8 mouse cellular contexts compared by ENCODE assay signal in the genomic region with DNA sequence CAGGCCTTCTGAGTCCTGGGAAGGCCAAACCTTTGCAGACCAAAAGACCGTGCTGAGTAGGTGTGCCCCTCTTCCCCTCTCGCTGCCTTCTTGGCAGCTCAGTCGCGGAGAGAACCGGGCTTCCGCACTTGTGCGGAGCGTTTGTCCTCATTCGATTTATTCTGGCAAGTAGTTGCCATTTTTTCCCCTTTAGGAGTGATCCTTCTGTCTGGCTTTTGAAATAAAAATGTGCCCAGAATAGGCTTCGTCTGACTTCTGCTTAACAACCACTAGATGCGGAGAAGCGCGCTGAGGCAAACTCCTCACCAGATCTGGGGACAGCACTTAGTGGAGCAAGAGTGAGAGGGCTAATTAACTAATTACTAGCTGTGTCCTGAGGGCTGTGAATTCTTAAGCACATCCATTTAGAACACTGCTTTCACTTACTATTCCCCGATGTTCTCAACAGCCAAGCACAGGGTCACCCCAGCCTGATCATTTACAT. TPM values are rescaled to one million over a fixed set of nuclear protein-coding genes. Genes with fewer than 3 reads are reported as not detected.
DNase-seq lines count a peak whose midpoint lies in the region; ATAC-seq and TF ChIP-seq lines count a peak whose summit lies in the region.

No protein-coding gene starts in this region.

- intact Hi-C loops in gastrocnemius, postnatal 14 days (cut with DNase I; ENCODE audit: low total_unique reads) = loop anchor here (10.0 kb wide), 1 partner anchor 247 kb away; no protein-coding TSS in a partner anchor

- H3K36me3 ChIP-seq in intestine, embryonic 16.5 days (ENCODE audit: control insufficient read depth, insufficient read depth, low read length) = no peaks in the 10 kb centered on the region
- no peaks in the 10 kb centered on the region for H3K36me3 ChIP-seq in liver, embryonic 14.5 days (replicated peaks; ENCODE audit: control insufficient read depth, insufficient read depth, low read depth)
- H3K36me3 ChIP-seq in neural tube, embryonic 13.5 days = no peaks in the 10 kb centered on the region

- TF ChIP-seq CTCF in liver, embryonic 14.5 days (IDR thresholded peaks at IDR 0.05; ENCODE audit: low read depth) = no peak

- DNase-seq in urinary bladder, adult 2 months (ENCODE audit: low spot score) = peak; percentile 33
- DNase-seq in urinary bladder, postnatal 36 days (ENCODE audit: low spot score in 2 of 2) = no peak
- peak; percentile 65 to 71 for DNase-seq in cerebellum, postnatal 14 days
- peak; percentile 22 for DNase-seq in gastrocnemius, postnatal 14 days
- DNase-seq in liver, embryonic 14.5 days (ENCODE audit: low read depth in 3 of 3, low spot score in 3 of 3) = no peak
- no peak for DNase-seq in ovary, postnatal 36 days (ENCODE audit: low spot score)

- peak; percentile 64 for ATAC-seq in intestine, embryonic 16.5 days
- ATAC-seq in liver, embryonic 14.5 days (ENCODE audit: insufficient read depth) = no peak
- peak; percentile 77 for ATAC-seq in neural tube, embryonic 13.5 days (ENCODE audit: low read depth)

- TF ChIP-seq EP300 in liver, embryonic 14.5 days (IDR thresholded peaks at IDR 0.05; ENCODE audit: low read depth) = no peak

- 2% methylated on average over 14 of the region's 14 CpGs for WGBS in intestine, embryonic 16.5 days
- WGBS in liver, embryonic 14.5 days (ENCODE audit: insufficient replicate concordance) = 1% methylated on average over 14 of the region's 14 CpGs
- under 1% methylated on average over 14 of the region's 14 CpGs for WGBS in neural tube, embryonic 13.5 days

- H3K27me3 ChIP-seq in intestine, embryonic 16.5 days (replicated peaks; ENCODE audit: control insufficient read depth, insufficient read depth, low read length) = peaks cover 7% of the 10 kb centered on the region; the same call in 1 of the 2 replicates
- peaks cover 60% of the 10 kb centered on the region for H3K27me3 ChIP-seq in liver, embryonic 14.5 days (ENCODE audit: control insufficient read depth, insufficient read depth, low read length)
- peaks cover 27% of the 10 kb centered on the region for H3K27me3 ChIP-seq in neural tube, embryonic 13.5 days

- H3K9me3 ChIP-seq in intestine, embryonic 16.5 days (ENCODE audit: control insufficient read depth, low read length) = no peaks in the 10 kb centered on the region
- H3K9me3 ChIP-seq in liver, embryonic 14.5 days (ENCODE audit: control insufficient read depth, low read length) = no peaks in the 10 kb centered on the region
- H3K9me3 ChIP-seq in neural tube, embryonic 13.5 days = no peaks in the 10 kb centered on the region

- peak overlapping the region; percentile 74 for H3K4me2 ChIP-seq in intestine, embryonic 16.5 days (ENCODE audit: low read depth, low read length)
- H3K4me2 ChIP-seq in liver, embryonic 14.5 days (ENCODE audit: low read depth) = peak overlapping the region; percentile 62
- peak overlapping the region; percentile 70 for H3K4me2 ChIP-seq in neural tube, embryonic 13.5 days

- H3K9ac ChIP-seq in intestine, embryonic 16.5 days (ENCODE audit: low read depth, low read length) = peak overlapping the region; percentile 63
- H3K9ac ChIP-seq in liver, embryonic 14.5 days (replicated peaks) = no peak overlapping the region
- H3K9ac ChIP-seq in neural tube, embryonic 13.5 days = peak overlapping the region; percentile 70

- peak overlapping the region; percentile 30 for H3K27ac ChIP-seq in intestine, embryonic 16.5 days (ENCODE audit: low read length)
- no peak overlapping the region for H3K27ac ChIP-seq in liver, embryonic 14.5 days
- H3K27ac ChIP-seq in neural tube, embryonic 13.5 days (replicated peaks) = peak overlapping the region; percentile 85

- H3K4me3 ChIP-seq in intestine, embryonic 16.5 days (ENCODE audit: low read length) = peak overlapping the region; percentile 55
- peak overlapping the region; percentile 44 to 55 for H3K4me3 ChIP-seq in liver, embryonic 14.5 days (ENCODE audit: insufficient read depth in 1 of 2, low read depth in 2 of 2, low read length in 2 of 2)
- peak overlapping the region; percentile 47 for H3K4me3 ChIP-seq in neural tube, embryonic 13.5 days

- H3K4me1 ChIP-seq in intestine, embryonic 16.5 days (ENCODE audit: control insufficient read depth, insufficient read depth, low read length) = peaks cover 8% of the 10 kb centered on the region; the same call in 1 of the 2 replicates
- H3K4me1 ChIP-seq in liver, embryonic 14.5 days (replicated peaks; ENCODE audit: control insufficient read depth in 2 of 2, insufficient read depth in 2 of 2, low read length in 1 of 2) = no peaks in the 10 kb centered on the region
- peaks cover 33% of the 10 kb centered on the region for H3K4me1 ChIP-seq in neural tube, embryonic 13.5 days (replicated peaks)

RNA-seq across cellular contexts. Expression of gene Nfia, which starts 14.5 kb away (rescaled TPM):
- 19.6 and 36.7 TPM in 2 replicates for polyA plus RNA-seq in urinary bladder, adult 2 months (2012; rRNA removed)
- 10 to 100 TPM; 69.5 to 70.1 TPM for total RNA-seq in gastrocnemius, postnatal 14 days (2021)
- polyA plus RNA-seq in intestine, embryonic 16.5 days (2015; fragmentation: Nextera tagmentation; extraction: Ambion mirVana) = 23.7 and 24.0 TPM in 2 replicates
- 1.0 and 1.5 TPM in 2 replicates for polyA plus RNA-seq in liver, embryonic 14.5 days (2012; rRNA removed)
- polyA plus RNA-seq in liver, embryonic 14.5 days (2014; fragmentation: Nextera tagmentation; extraction: Ambion mirVana) = 2.5 and 2.6 TPM in 2 replicates
- 45.1 and 51.6 TPM in 2 replicates for polyA plus RNA-seq in neural tube, embryonic 13.5 days (2015; fragmentation: Nextera tagmentation; extraction: Ambion mirVana)

RNA-seq across cellular contexts. Expression of gene E130114P18Rik, which starts 19.9 kb away (rescaled TPM):
- polyA plus RNA-seq in urinary bladder, adult 2 months (2012; rRNA removed) = 0.22 and 0.72 TPM in 2 replicates
- total RNA-seq in gastrocnemius, postnatal 14 days (2021) = under 1 TPM; 0.38 to 0.39 TPM
- 2.5 and 2.6 TPM in 2 replicates for polyA plus RNA-seq in intestine, embryonic 16.5 days (2015; fragmentation: Nextera tagmentation; extraction: Ambion mirVana)
- 0.03 TPM in 1 of 2 replicates, not detected in the other for polyA plus RNA-seq in liver, embryonic 14.5 days (2012; rRNA removed)
- polyA plus RNA-seq in liver, embryonic 14.5 days (2014; fragmentation: Nextera tagmentation; extraction: Ambion mirVana) = not detected in 2 replicates
- 22.0 and 30.7 TPM in 2 replicates for polyA plus RNA-seq in neural tube, embryonic 13.5 days (2015; fragmentation: Nextera tagmentation; extraction: Ambion mirVana)

Comparison
In these comparisons a context has a peak if more than half of its experiments do, and no peak if none do; other contexts are left out.
1. DNase-seq: peak in urinary bladder, adult 2 months (single experiment), cerebellum, postnatal 14 days (2 of 2) and gastrocnemius, postnatal 14 days (single experiment); none in urinary bladder, postnatal 36 days (0 of 2), liver, embryonic 14.5 days (0 of 3) and ovary, postnatal 36 days (single experiment).
2. Peak in every context shown above with its lines, with median percentiles within 50 percentile points of each other: H3K4me2 ChIP-seq and H3K4me3 ChIP-seq.